Mouse (Mus musculus) CH12.LX (cell line): ENCODE measurements at regions not wholly inside any gene's neighbourhood (a gene's known extent, or its start where the extent isn't known, plus 50 kb on each side); places are given as distances from the start of the nearest gene placed in this dataset.

Source experiments
- DNase-seq: peaks from one replicate; pipeline ENCODE4 v3.0.0-alpha.2; 2013; ENCODE audit errors: extremely low read depth
- H3K27ac ChIP-seq: 2 replicates; pipeline ENCODE4 v1.5.1; 2012; ENCODE audit warnings: low read depth, mild to moderate bottlenecking, control low read depth, moderate library complexity; ENCODE audit not compliant: insufficient read depth
- H3K27me3 ChIP-seq: replicated peaks from 2 replicates; pipeline ENCODE3; 2012; ENCODE audit warnings: inconsistent platforms
- H3K36me3 ChIP-seq, 2 experiments: replicated peaks in 1 of 2; 2 replicates each; pipeline versions ENCODE3 to v1.6.1; 2012; ENCODE audit warnings: inconsistent platforms in 1 of 2, low read length in 1 of 2, mild to moderate bottlenecking in 1 of 2, mixed read lengths in 1 of 2, moderate library complexity in 1 of 2; ENCODE audit not compliant: control insufficient read depth in 1 of 2, insufficient read depth in 1 of 2
- H3K4me1 ChIP-seq, 2 experiments: 2 replicates each; pipeline ENCODE4 v1.6.1; 2012; ENCODE audit warnings: inconsistent platforms in 1 of 2, moderate library complexity in 1 of 2; ENCODE audit not compliant: insufficient read depth in 2 of 2, control insufficient read depth in 1 of 2
- H3K4me2 ChIP-seq: 2 replicates; pipeline ENCODE4 v1.6.1; 2012; ENCODE audit warnings: low read depth, mild to moderate bottlenecking, control low read depth; ENCODE audit not compliant: poor library complexity, insufficient read depth, severe bottlenecking
- H3K4me3 ChIP-seq, 3 experiments: fragments of 150-350 bp in 1 of 3; sonication (generic) in 1 of 3; replicated peaks in 1 of 3; 2 replicates each; pipeline versions ENCODE3 to v1.5.1; 2011 to 2012; ENCODE audit warnings: low read depth in 2 of 3, low read length in 2 of 3, mild to moderate bottlenecking in 2 of 3, moderate library complexity in 2 of 3, control low read depth in 1 of 3, improper control_type of control experiment in 1 of 3, inconsistent platforms in 1 of 3, mixed read lengths in 1 of 3; ENCODE audit not compliant: poor library complexity in 1 of 3
- H3K79me2 ChIP-seq: replicated peaks from 2 replicates; pipeline ENCODE4 v1.6.1; 2012; ENCODE audit warnings: mild to moderate bottlenecking, moderate library complexity; ENCODE audit not compliant: control insufficient read depth, poor library complexity, insufficient read depth, severe bottlenecking; ENCODE audit errors: extremely low read depth
- H3K9ac ChIP-seq: 2 replicates; pipeline ENCODE4 v1.6.1; 2012; ENCODE audit warnings: low read depth, mild to moderate bottlenecking, control low read depth, moderate library complexity; ENCODE audit not compliant: insufficient read depth
- H3K9me3 ChIP-seq: replicated peaks from 2 replicates; pipeline ENCODE3; 2012; ENCODE audit warnings: low read length, inconsistent platforms, mixed read lengths
- BHLHE40 ChIP-seq: IDR thresholded peaks from 2 replicates; pipeline ENCODE4 v1.6.1; 2011; ENCODE audit warnings: mild to moderate bottlenecking, low read depth, low read length, improper control_type of control experiment
- ELF1 ChIP-seq: IDR thresholded peaks from 2 replicates; pipeline ENCODE4 v1.6.1; 2014; ENCODE audit warnings: low read depth, mild to moderate bottlenecking, inconsistent platforms, low read length, improper control_type of control experiment
- ETS1 ChIP-seq: conservative IDR thresholded peaks from 2 replicates; pipeline ENCODE4 v1.6.1; 2012; ENCODE audit warnings: low read depth, mild to moderate bottlenecking, inconsistent platforms, low read length, improper control_type of control experiment, moderate library complexity
- GABPA ChIP-seq: IDR thresholded peaks from 2 replicates; pipeline ENCODE4 v1.6.1; 2012; ENCODE audit warnings: low read depth, low read length, improper control_type of control experiment, inconsistent platforms; ENCODE audit not compliant: insufficient replicate concordance
- HCFC1 ChIP-seq: IDR thresholded peaks from 2 replicates; pipeline ENCODE4 v1.6.1; 2012; ENCODE audit warnings: low read depth, mild to moderate bottlenecking, inconsistent platforms, low read length, improper control_type of control experiment
- IRF4 ChIP-seq: IDR thresholded peaks from 2 replicates; pipeline ENCODE4 v1.6.1; 2014; ENCODE audit warnings: low read depth, mild to moderate bottlenecking, inconsistent platforms, low read length, improper control_type of control experiment
- JUND ChIP-seq: conservative IDR thresholded peaks from 2 replicates; pipeline ENCODE4 v1.6.1; 2011; ENCODE audit warnings: low read depth, low read length, improper control_type of control experiment
- KAT2A ChIP-seq: IDR thresholded peaks from 2 replicates; pipeline ENCODE4 v1.6.1; 2012; ENCODE audit warnings: low read length, improper control_type of control experiment, inconsistent platforms; ENCODE audit not compliant: insufficient replicate concordance
- MAFK ChIP-seq: IDR thresholded peaks from 2 replicates; pipeline ENCODE4 v1.6.1; 2011; ENCODE audit warnings: low read length, improper control_type of control experiment; ENCODE audit not compliant: insufficient replicate concordance
- MAX ChIP-seq: IDR thresholded peaks from 2 replicates; pipeline ENCODE4 v1.6.1; 2011; ENCODE audit warnings: low read length, improper control_type of control experiment
- MAZ ChIP-seq: IDR thresholded peaks from 2 replicates; pipeline ENCODE4 v1.6.1; 2012; ENCODE audit warnings: low read depth, mild to moderate bottlenecking, inconsistent platforms, low read length, improper control_type of control experiment, moderate library complexity
- MEF2A ChIP-seq: IDR thresholded peaks from 2 replicates; pipeline ENCODE4 v1.6.1; 2014; ENCODE audit warnings: low read depth, mild to moderate bottlenecking, inconsistent platforms, low read length, improper control_type of control experiment, borderline replicate concordance
- MXI1 ChIP-seq: IDR thresholded peaks from 2 replicates; pipeline ENCODE4 v1.6.1; 2011; ENCODE audit warnings: mild to moderate bottlenecking, low read depth, low read length, improper control_type of control experiment
- NELFE ChIP-seq: IDR thresholded peaks from 2 replicates; pipeline ENCODE4 v1.6.1; 2011; ENCODE audit warnings: low read depth, low read length, improper control_type of control experiment
- NRF1 ChIP-seq: IDR thresholded peaks from 2 replicates; pipeline ENCODE4 v1.6.1; 2014; ENCODE audit warnings: low read depth, mild to moderate bottlenecking, inconsistent platforms, low read length, improper control_type of control experiment, moderate library complexity
- PAX5 ChIP-seq: IDR thresholded peaks from 2 replicates; pipeline ENCODE4 v1.6.1; 2012; ENCODE audit warnings: low read length, inconsistent platforms, mixed read lengths
- RCOR1 ChIP-seq: conservative IDR thresholded peaks from 2 replicates; pipeline ENCODE4 v1.6.1; 2012; ENCODE audit warnings: low read depth, mild to moderate bottlenecking, inconsistent platforms, low read length, improper control_type of control experiment
- SIN3A ChIP-seq: IDR thresholded peaks from 2 replicates; pipeline ENCODE4 v1.6.1; 2012; ENCODE audit warnings: low read length, improper control_type of control experiment, inconsistent platforms
- SMC3 ChIP-seq: IDR thresholded peaks from 2 replicates; pipeline ENCODE4 v1.6.1; 2011; ENCODE audit warnings: low read depth, low read length, improper control_type of control experiment
- USF1 ChIP-seq: IDR thresholded peaks from 2 replicates; pipeline ENCODE4 v1.6.1; 2014; ENCODE audit warnings: low read depth, mild to moderate bottlenecking, inconsistent platforms, low read length, improper control_type of control experiment
- USF2 ChIP-seq: conservative IDR thresholded peaks from 2 replicates; pipeline ENCODE4 v1.6.1; 2011; ENCODE audit warnings: low read depth, low read length, improper control_type of control experiment
- ZKSCAN1 ChIP-seq: IDR thresholded peaks from 2 replicates; pipeline ENCODE4 v1.6.1; 2012; ENCODE audit warnings: low read depth, inconsistent platforms, low read length, improper control_type of control experiment, borderline replicate concordance
- ZNF384 ChIP-seq: IDR thresholded peaks from 2 replicates; pipeline ENCODE4 v1.6.1; 2012; ENCODE audit warnings: low read depth, low read length, improper control_type of control experiment, inconsistent platforms
- dilution Hi-C: fragments of 300-500 bp; cut with MboI; formaldehyde crosslinking; loops from 2 replicates; pipeline ENCODE4 v1.14.3; 2020; ENCODE audit warnings: low sequenced_read_pairs; ENCODE audit not compliant: extremely low pct_unique_long_range_greater_than_20kb, extremely low pct_ligation_motif_present
- in situ Hi-C: fragments of 300-500 bp; cut with MboI; formaldehyde crosslinking; loops from 3 replicates; pipeline ENCODE4 v1.14.3; 2019; ENCODE audit warnings: low sequenced_read_pairs, low pct_ligation_motif_present, low pct_unique_long_range_greater_than_20kb, mixed read lengths

DNA sequence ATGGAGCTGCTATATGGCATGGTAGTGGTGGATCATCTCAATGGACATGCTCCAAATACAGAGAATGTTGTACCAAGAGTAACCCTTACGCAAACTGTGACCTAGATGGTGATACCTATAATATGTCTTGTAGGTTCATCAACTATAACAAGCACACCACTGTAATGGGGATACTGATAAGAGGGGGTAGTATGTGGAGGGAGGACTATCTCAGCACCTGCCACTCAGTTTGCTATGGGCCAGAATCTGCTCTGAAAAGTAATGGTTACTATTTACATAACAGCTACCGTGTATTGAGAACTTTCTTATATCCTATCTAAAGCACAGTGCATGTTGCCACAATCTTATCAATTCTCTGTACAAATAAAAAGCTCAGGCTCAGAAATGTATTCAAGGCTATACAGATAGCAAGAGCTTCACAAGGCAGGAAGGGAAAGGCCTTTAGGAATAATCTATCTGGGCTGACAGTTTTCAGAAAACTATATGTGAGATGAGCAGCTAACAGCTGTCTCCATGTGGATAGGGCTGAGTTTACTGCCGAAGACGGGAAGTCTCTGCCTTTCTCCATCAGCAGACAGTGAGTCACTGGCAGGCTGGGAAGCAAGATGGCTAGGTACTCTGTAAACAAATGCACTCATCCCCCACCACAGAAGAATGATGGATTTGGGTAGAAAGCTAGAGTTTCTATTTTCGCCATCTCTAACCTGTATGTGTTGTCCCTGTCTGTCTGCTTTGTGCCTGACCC lies 77.1 kb upstream of the Nck2 start:
- H3K79me2 ChIP-seq, result no peaks in the 10 kb centered on the region
- H3K36me3 ChIP-seq, result no peaks in the 10 kb centered on the region
- no peak overlapping the region for H3K27ac ChIP-seq
- no peak overlapping the region for H3K4me3 ChIP-seq
- H3K27me3 ChIP-seq, result no peaks in the 10 kb centered on the region
- DNase-seq, result no peak
- no peaks in the 10 kb centered on the region for H3K9me3 ChIP-seq
- no peaks in the 10 kb centered on the region for H3K4me1 ChIP-seq
- H3K4me2 ChIP-seq, result no peak overlapping the region
- H3K9ac ChIP-seq, result no peak overlapping the region
- in situ Hi-C loops, result no loop called here
- dilution Hi-C loops, result no loop called here
- TF ChIP-seq PAX5, result no peak
- no peak for TF ChIP-seq RCOR1
- TF ChIP-seq MAFK, result no peak
- no peak for TF ChIP-seq GABPA
- TF ChIP-seq MEF2A, result no peak
- TF ChIP-seq KAT2A, result no peak
- TF ChIP-seq NRF1, result no peak
- TF ChIP-seq ETS1, result no peak
- no peak for TF ChIP-seq SMC3
- TF ChIP-seq SIN3A, result no peak
- TF ChIP-seq BHLHE40, result no peak
- no peak for TF ChIP-seq ZNF384
- TF ChIP-seq MAZ, result no peak
- TF ChIP-seq JUND, result no peak
- no peak for TF ChIP-seq NELFE
- no peak for TF ChIP-seq ZKSCAN1
- TF ChIP-seq USF1, result no peak
- no peak for TF ChIP-seq MAX
- no peak for TF ChIP-seq ELF1
- no peak for TF ChIP-seq HCFC1

- Histone ChIP-seq H3K27ac (no peak overlapping the region), H3K4me1 (peaks cover 0 to 19% of the 10 kb centered on the region in 2 experiments; a peak in 3 of 4 replicates), H3K36me3 (no peaks in the 10 kb centered on the region), H3K9ac (no peak overlapping the region), H3K9me3 (no peaks in the 10 kb centered on the region), H3K79me2 (no peaks in the 10 kb centered on the region), H3K27me3 (no peaks in the 10 kb centered on the region), H3K4me2 (no peak overlapping the region), H3K4me3 (no peak overlapping the region)
- in situ Hi-C loops, result no loop called here
- no peak for DNase-seq
- no peak for TF ChIP-seq IRF4
- TF ChIP-seq USF1, result no peak
- TF ChIP-seq HCFC1, result no peak
- TF ChIP-seq ZNF384, result no peak
- no peak for TF ChIP-seq ZKSCAN1
- no peak for TF ChIP-seq PAX5
- TF ChIP-seq RCOR1, result no peak
- no peak for TF ChIP-seq USF2
- no peak for TF ChIP-seq MXI1
- dilution Hi-C loops, result no loop called here
These were observed 72.5 kb upstream of the Nck2 start for GRCm38 (mm10) chr1:43371863-43372262.
